Mouse (Mus musculus) liver, adult 2 months (tissue): ENCODE measurements around the gene Epha6.

ENCODE experiments used
- CTCF ChIP-seq: fragments of 200-500 bp; IDR thresholded peaks from 2 replicates; pipeline ENCODE4 v1.5.1; 2011; ENCODE audit warnings: low read depth, low read length, control low read depth
- POLR2A ChIP-seq: fragments of 200-500 bp; IDR thresholded peaks from 2 replicates; pipeline ENCODE4 v1.6.1; 2011; ENCODE audit warnings: low read length, control low read depth; ENCODE audit not compliant: insufficient read depth; ENCODE audit errors: extremely low read depth

- TF ChIP-seq CTCF: no peak
- no peak for TF ChIP-seq POLR2A
Observed at GRCm38 (mm10) chr16:59923696-59924095, 681.6 kb downstream of the Epha6 start.
